ENCODE assay signal across 20 mouse cellular contexts in the genomic region with DNA sequence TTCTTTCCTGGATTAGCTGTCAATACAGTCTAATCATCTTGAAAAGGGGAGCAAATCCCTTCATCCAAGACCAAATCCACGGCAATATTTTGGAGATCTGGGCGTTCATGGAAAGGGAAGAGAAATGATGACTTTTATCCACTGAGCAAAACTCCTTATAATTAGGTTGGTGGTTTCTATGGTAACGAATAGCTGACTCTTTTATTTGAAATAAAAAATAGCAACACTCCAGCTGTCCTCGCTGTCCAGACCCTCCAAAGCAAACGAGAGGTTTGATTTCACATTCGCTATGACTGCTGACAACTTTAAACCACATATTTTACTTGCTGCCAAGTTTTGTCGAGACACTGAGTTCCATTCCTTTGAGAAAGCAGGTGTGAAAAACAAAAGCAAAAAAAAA.
DNase-seq lines count a peak whose midpoint lies in the region; ATAC-seq and TF ChIP-seq lines count a peak whose summit lies in the region.
"Had no signal": no experiment of that assay in that cellular context is flagged by ENCODE, and none has a peak within 500 bp of the region (broad histone marks: within the 10 kb centered on the region; RNA-seq: fewer than 3 reads in every experiment).

No protein-coding gene starts in this region.

- H3K4me3 ChIP-seq in hindbrain, postnatal 0 days (ENCODE audit: low read length) = no peak overlapping the region
- H3K4me3 ChIP-seq in hindbrain, embryonic 10.5 days = no peak overlapping the region
- no peak overlapping the region for H3K4me3 ChIP-seq in left cerebral cortex, adult 2 months
- no peak overlapping the region for H3K4me3 ChIP-seq in cortical plate, adult 2 months (ENCODE audit: insufficient read depth, low read length)
- H3K4me3 ChIP-seq: embryonic facial prominence, embryonic 15.5 days; erythroblast, embryonic 14.5 days; forebrain, embryonic 13.5 days; heart, embryonic 12.5 days; hindbrain, embryonic 12.5 days had no signal

- no peak for TF ChIP-seq POLR2A in brain, embryonic 14.5 days (IDR thresholded peaks at IDR 0.05; ENCODE audit: borderline replicate concordance, extremely low read depth, insufficient read depth, insufficient read length, poor library complexity, severe bottlenecking)
- no peak for TF ChIP-seq POLR2A in cortical plate, adult 2 months (IDR thresholded peaks at IDR 0.05; ENCODE audit: extremely low read depth, insufficient read depth, low read length)

- no peaks in the 10 kb centered on the region for H3K36me3 ChIP-seq in hindbrain, postnatal 0 days (ENCODE audit: insufficient read depth, low read length)
- no peaks in the 10 kb centered on the region for H3K36me3 ChIP-seq in hindbrain, embryonic 10.5 days
- H3K36me3 ChIP-seq: embryonic facial prominence, embryonic 15.5 days; heart, embryonic 12.5 days; hindbrain, embryonic 12.5 days had no signal

- DNase-seq in hindbrain, postnatal 0 days (ENCODE audit: low spot score) = peak; percentile 5
- DNase-seq in hindbrain, embryonic 10.5 days (ENCODE audit: low spot score) = no peak
- no peak for DNase-seq in left cerebral cortex, adult 2 months (ENCODE audit: extremely low spot score in 1 of 2, low spot score in 2 of 2)
- no peak for DNase-seq in left cerebral cortex, postnatal 4 days
- peak; percentile 44 for DNase-seq in brain, embryonic 14.5 days (ENCODE audit: low read depth)
- no peak for DNase-seq in heart, postnatal 36 days
- DNase-seq in heart, adult 8-10 months (ENCODE audit: low spot score) = no peak
- DNase-seq: adrenal gland, adult 2 months; adrenal gland, postnatal 25 days; cerebellum, adult 11-12 months; cerebellum, adult 9-10 months; cerebellum, postnatal 25 days; heart, adult 18-20 months had no signal

- no peaks in the 10 kb centered on the region for H3K9me3 ChIP-seq in hindbrain, postnatal 0 days (ENCODE audit: low read length)
- no peaks in the 10 kb centered on the region for H3K9me3 ChIP-seq in hindbrain, embryonic 10.5 days
- H3K9me3 ChIP-seq: embryonic facial prominence, embryonic 15.5 days; forebrain, embryonic 13.5 days; heart, embryonic 12.5 days; hindbrain, embryonic 12.5 days had no signal

- no peak for TF ChIP-seq CTCF in hindbrain, postnatal 0 days (IDR thresholded peaks at IDR 0.05; ENCODE audit: low read depth)
- TF ChIP-seq CTCF in left cerebral cortex, adult 2 months (IDR thresholded peaks at IDR 0.05) = no peak
- TF ChIP-seq CTCF in brain, embryonic 14.5 days (IDR thresholded peaks at IDR 0.05; ENCODE audit: borderline replicate concordance, extremely low read depth, insufficient read depth, insufficient read length) = no peak
- no peak for TF ChIP-seq CTCF in cortical plate, adult 2 months (IDR thresholded peaks at IDR 0.05; ENCODE audit: extremely low read depth, insufficient read depth, low read length)

- ATAC-seq in hindbrain, postnatal 0 days = no peak
- ATAC-seq: forebrain, embryonic 13.5 days; hindbrain, embryonic 16.5 days had no signal

- H3K27ac ChIP-seq in hindbrain, postnatal 0 days = no peak overlapping the region
- no peak overlapping the region for H3K27ac ChIP-seq in hindbrain, embryonic 10.5 days
- peak overlapping the region; percentile 86 for H3K27ac ChIP-seq in left cerebral cortex, adult 2 months
- H3K27ac ChIP-seq in cortical plate, adult 2 months (ENCODE audit: insufficient read depth, low read length) = peak overlapping the region; percentile 92; the same call in 1 of the 2 replicates
- H3K27ac ChIP-seq: embryonic facial prominence, embryonic 15.5 days; forebrain, embryonic 13.5 days; hindbrain, embryonic 12.5 days had no signal

- no peak overlapping the region for H3K4me2 ChIP-seq in hindbrain, postnatal 0 days (ENCODE audit: low read depth, low read length)
- H3K4me2 ChIP-seq: embryonic facial prominence, embryonic 15.5 days; forebrain, embryonic 13.5 days; heart, embryonic 12.5 days; hindbrain, embryonic 12.5 days had no signal

- no peaks in the 10 kb centered on the region for H3K27me3 ChIP-seq in hindbrain, postnatal 0 days (ENCODE audit: insufficient read depth, low read length)
- H3K27me3 ChIP-seq in hindbrain, embryonic 10.5 days (ENCODE audit: insufficient read depth, poor library complexity, severe bottlenecking) = no peaks in the 10 kb centered on the region
- H3K27me3 ChIP-seq: embryonic facial prominence, embryonic 15.5 days; forebrain, embryonic 13.5 days; heart, embryonic 12.5 days; hindbrain, embryonic 12.5 days had no signal

- no peaks in the 10 kb centered on the region for H3K4me1 ChIP-seq in hindbrain, postnatal 0 days (ENCODE audit: insufficient read depth, low read length)
- no peaks in the 10 kb centered on the region for H3K4me1 ChIP-seq in hindbrain, embryonic 10.5 days (replicated peaks)
- peaks cover 6% of the 10 kb centered on the region; the same call in 1 of the 2 replicates for H3K4me1 ChIP-seq in cortical plate, adult 2 months (ENCODE audit: control insufficient read depth, insufficient read depth, low read length)
- H3K4me1 ChIP-seq: embryonic facial prominence, embryonic 15.5 days; forebrain, embryonic 13.5 days; heart, embryonic 12.5 days; hindbrain, embryonic 12.5 days had no signal

- intact Hi-C loops in left cerebral cortex, adult 2 months (cut with DNase I) = loop anchor here (2.0 kb wide), 1 partner anchor 31 kb away; no protein-coding TSS in a partner anchor
- intact Hi-C loops in left cerebral cortex, postnatal 4 days (cut with DNase I) = no loop called here
- intact Hi-C loops in heart, postnatal 36 days (cut with DNase I) = no loop called here

- 53% methylated on average over 7 of the region's 7 CpGs for WGBS in hindbrain, postnatal 0 days
- 87% methylated on average over 7 of the region's 7 CpGs for WGBS in hindbrain, embryonic 10.5 days

- no peak overlapping the region for H3K9ac ChIP-seq in hindbrain, postnatal 0 days (replicated peaks; ENCODE audit: low read length)
- H3K9ac ChIP-seq: embryonic facial prominence, embryonic 15.5 days; forebrain, embryonic 13.5 days; heart, embryonic 12.5 days; hindbrain, embryonic 12.5 days had no signal

Comparison
In these comparisons a context has a peak if more than half of its experiments do, and no peak if none do; other contexts are left out.
1. DNase-seq: peak in hindbrain, postnatal 0 days (single experiment) and brain, embryonic 14.5 days (single experiment); none in hindbrain, embryonic 10.5 days (single experiment), left cerebral cortex, adult 2 months (0 of 2), left cerebral cortex, postnatal 4 days (single experiment), heart, postnatal 36 days (0 of 2) and heart, adult 8-10 months (single experiment).
2. H3K27ac ChIP-seq: peak in left cerebral cortex, adult 2 months (single experiment) and cortical plate, adult 2 months (single experiment); none in hindbrain, postnatal 0 days (single experiment) and hindbrain, embryonic 10.5 days (single experiment).